Comparison of ENCODE assay signal across 8 mouse cellular contexts in genomic region chr17:28386150-28386905, GRCm38 (mm10). TPM values are rescaled to one million over a fixed set of nuclear protein-coding genes. Genes with fewer than 3 reads are reported as not detected.
A peak's percentile ranks its signal among the peaks of the same experiment; 100 is the strongest.
DNase-seq lines count a peak whose midpoint lies in the region; ATAC-seq and TF ChIP-seq lines count a peak whose summit lies in the region.

No protein-coding gene starts in this region.

- no peak for DNase-seq in G1E (ENCODE audit: low spot score)
- DNase-seq in cerebellum, postnatal 10 days = peak; percentile 94 to 96
- DNase-seq in frontal cortex, postnatal 25 days (ENCODE audit: low spot score in 2 of 2) = peak; percentile 76
- DNase-seq in hindbrain, embryonic 14.5 days (ENCODE audit: low spot score) = peak; percentile 89
- DNase-seq in layer of hippocampus, postnatal 36 days = peak; percentile 72 to 76
- DNase-seq in lung, postnatal 4 days = peak; percentile 81 to 86
- peak; percentile 80 for DNase-seq in right cerebral cortex, adult 18-20 months
- DNase-seq in urinary bladder, adult 18-20 months (ENCODE audit: low spot score in 2 of 2) = peak; percentile 62 to 83

- no peaks in the 10 kb centered on the region for H3K9me3 ChIP-seq in G1E (replicated peaks)
- no peaks in the 10 kb centered on the region for H3K9me3 ChIP-seq in hindbrain, embryonic 14.5 days (ENCODE audit: control insufficient read depth, low read length)

- peaks cover 32% of the 10 kb centered on the region for H3K27me3 ChIP-seq in G1E (ENCODE audit: insufficient read depth, low read length)
- H3K27me3 ChIP-seq in hindbrain, embryonic 14.5 days (ENCODE audit: control insufficient read depth, insufficient read depth, low read length) = no peaks in the 10 kb centered on the region

- H3K27ac ChIP-seq in hindbrain, embryonic 14.5 days = no peak overlapping the region

- peak overlapping the region; percentile 5; the same call in 1 of the 2 replicates for H3K9ac ChIP-seq in hindbrain, embryonic 14.5 days

- H3K4me3 ChIP-seq in G1E (ENCODE audit: low read depth, low read length) = no peak overlapping the region
- H3K4me3 ChIP-seq in hindbrain, embryonic 14.5 days (replicated peaks; ENCODE audit: low read length) = peak overlapping the region; percentile 25

- H3K36me3 ChIP-seq in G1E (replicated peaks) = no peaks in the 10 kb centered on the region
- no peaks in the 10 kb centered on the region for H3K36me3 ChIP-seq in hindbrain, embryonic 14.5 days (replicated peaks; ENCODE audit: control insufficient read depth, insufficient read depth)

- ATAC-seq in G1E (ENCODE audit: extremely low read depth, insufficient number of reproducible peaks, low FRiP score, poor library complexity, severe bottlenecking) = no peak
- 0 out of 2 replicates have a peak, but pooled peaks have one; percentile 53 for ATAC-seq in hindbrain, embryonic 14.5 days (ENCODE audit: low FRiP score)

- peak; percentile 61; the same call in 1 of the 2 replicates for TF ChIP-seq CTCF in G1E (IDR thresholded peaks at IDR 0.05; ENCODE audit: low read depth, low read length)

- H3K4me2 ChIP-seq in hindbrain, embryonic 14.5 days (replicated peaks) = peak overlapping the region; percentile 53

- no peaks in the 10 kb centered on the region for H3K4me1 ChIP-seq in G1E (ENCODE audit: insufficient read depth, low read depth, low read length)
- H3K4me1 ChIP-seq in hindbrain, embryonic 14.5 days (replicated peaks; ENCODE audit: control insufficient read depth, insufficient read depth, low read length) = 0 out of 2 replicates have a peak, but pooled peaks cover 6% of the 10 kb centered on the region

- 6% methylated on average over 23 of the region's 23 CpGs for WGBS in hindbrain, embryonic 14.5 days

RNA-seq across cellular contexts. Expression of gene Tulp1, which starts 21.3 kb away (rescaled TPM):
- total RNA-seq in G1E (2014; fragmentation: Nextera tagmentation) (not detected in 2 replicates), G1E (2017) (0.16 TPM in 1 of 2 replicates, not detected in the other)
- polyA plus RNA-seq in G1E (2012) = 0.10 TPM in 1 of 2 replicates, not detected in the other
- 1.2 and 1.7 TPM in 2 replicates for polyA plus RNA-seq in hindbrain, embryonic 14.5 days (2014; fragmentation: Nextera tagmentation; extraction: Ambion mirVana)
- total RNA-seq in layer of hippocampus, postnatal 36 days (2021) = not detected

RNA-seq across cellular contexts. Expression of gene Tead3, which starts 35.7 kb away (rescaled TPM):
- total RNA-seq in G1E (2014; fragmentation: Nextera tagmentation) (0.90 TPM in 1 of 2 replicates, not detected in the other), G1E (2017) (0.06 and 0.22 TPM in 2 replicates)
- 0.41 and 0.47 TPM in 2 replicates for polyA plus RNA-seq in G1E (2012)
- 1.3 and 1.4 TPM in 2 replicates for polyA plus RNA-seq in hindbrain, embryonic 14.5 days (2014; fragmentation: Nextera tagmentation; extraction: Ambion mirVana)
- 1 to 10 TPM; 1.7 to 3.7 TPM for total RNA-seq in layer of hippocampus, postnatal 36 days (2021)

RNA-seq across cellular contexts. Expression of gene Rpl10a, which starts 58.1 kb away (rescaled TPM):
- total RNA-seq in G1E (2014; fragmentation: Nextera tagmentation) (2,842 and 3,361 TPM in 2 replicates), G1E (2017) (987 and 1,219 TPM in 2 replicates)
- 7,805 and 8,433 TPM in 2 replicates for polyA plus RNA-seq in G1E (2012)
- 370 and 441 TPM in 2 replicates for polyA plus RNA-seq in hindbrain, embryonic 14.5 days (2014; fragmentation: Nextera tagmentation; extraction: Ambion mirVana)
- 100 to 1,000 TPM; 342 TPM for total RNA-seq in layer of hippocampus, postnatal 36 days (2021)
